Mouse (Mus musculus) liver, embryonic 14.5 days (tissue): ENCODE measurements around the gene Slc25a39. TPM values are rescaled to one million over a fixed set of nuclear protein-coding genes. Genes with fewer than 3 reads are reported as not detected.

Source experiments
- ATAC-seq: fragments of 200-750 bp; cut with Nextera tagmentation; 2 replicates; pipeline ENCODE4 v1.8.0; 2017; ENCODE audit warnings: moderate number of reproducible peaks, mild to moderate bottlenecking, moderate library complexity; ENCODE audit not compliant: insufficient read depth
- DNase-seq, 3 experiments: peaks; one replicate each; pipeline ENCODE4 v3.0.0-alpha.2; 2012 to 2013; ENCODE audit warnings: low read depth in 3 of 3, low spot score in 3 of 3
- H3K27ac ChIP-seq: fragments of 300-500 bp; sonication (generic); 2 replicates; pipeline ENCODE4 v1.5.1; 2014; ENCODE audit warnings: moderate library complexity, mild to moderate bottlenecking, control low read depth, inconsistent platforms
- H3K27me3 ChIP-seq: fragments of 300-500 bp; sonication (generic); 2 replicates; pipeline ENCODE4 v1.6.1; 2014; ENCODE audit warnings: mild to moderate bottlenecking, low read length, moderate library complexity; ENCODE audit not compliant: control insufficient read depth, insufficient read depth
- H3K36me3 ChIP-seq: fragments of 300-500 bp; sonication (generic); replicated peaks from 2 replicates; pipeline ENCODE4 v1.6.1; 2014; ENCODE audit warnings: low read depth; ENCODE audit not compliant: control insufficient read depth, insufficient read depth
- H3K4me1 ChIP-seq, 2 experiments: fragments of 200-500 bp in 1 of 2; fragments of 300-500 bp in 1 of 2; sonication (generic) in 1 of 2; replicated peaks; 2 replicates each; pipeline ENCODE4 v1.6.1; 2012 to 2014; ENCODE audit warnings: antibody characterized with exemption in 1 of 2, inconsistent platforms in 1 of 2, low read length in 1 of 2; ENCODE audit not compliant: control insufficient read depth in 2 of 2, insufficient read depth in 2 of 2
- H3K4me2 ChIP-seq: fragments of 300-500 bp; sonication (generic); 2 replicates; pipeline ENCODE4 v1.6.1; 2014; ENCODE audit warnings: low read depth, mild to moderate bottlenecking, control low read depth, moderate library complexity
- H3K4me3 ChIP-seq, 2 experiments: fragments of 200-500 bp in 1 of 2; fragments of 300-500 bp in 1 of 2; sonication (generic) in 1 of 2; 2 replicates each; pipeline ENCODE4 v1.5.1; 2012 to 2014; ENCODE audit warnings: low read depth in 2 of 2, low read length in 2 of 2, mild to moderate bottlenecking in 2 of 2, control low read depth in 1 of 2, inconsistent platforms in 1 of 2, moderate library complexity in 1 of 2; ENCODE audit not compliant: insufficient read depth in 1 of 2
- H3K9ac ChIP-seq: fragments of 300-500 bp; sonication (generic); replicated peaks from 2 replicates; pipeline ENCODE4 v1.6.1; 2014; ENCODE audit warnings: mild to moderate bottlenecking, control low read depth, moderate library complexity
- H3K9me3 ChIP-seq: fragments of 300-500 bp; sonication (generic); 2 replicates; pipeline ENCODE4 v1.6.1; 2016; ENCODE audit warnings: low read length, mixed read lengths; ENCODE audit not compliant: control insufficient read depth
- CTCF ChIP-seq: IDR thresholded peaks from 2 replicates; pipeline ENCODE4 v1.5.1; 2016; ENCODE audit warnings: antibody characterized with exemption, low read depth, control low read depth
- EP300 ChIP-seq: IDR thresholded peaks from 2 replicates; pipeline ENCODE4 v1.6.1; 2016; ENCODE audit warnings: antibody characterized with exemption, low read depth
- WGBS: fragments of 180-500 bp; shearing (Covaris S2); extraction: QIAGEN DNeasy Blood & Tissue Kit; methylation state at CpG from one replicate; pipeline ENCODE4 v1.1.7; 2014; ENCODE audit not compliant: insufficient replicate concordance; 5-methylcytosine and 5-hydroxymethylcytosine counted together
- polyA plus RNA-seq, 2 experiments: library from polyadenylated mRNA; depleted of rRNA in 1 of 2; stranded (reverse) in 1 of 2; unstranded in 1 of 2; fragments of >200 nt; fragmentation: Nextera tagmentation in 1 of 2; extraction: Ambion mirVana in 1 of 2; gene quantifications; 2 replicates each; pipeline versions ENCODE4 v1.2.1 to v1.2.3; 2012 to 2014

The Slc25a39 gene
- polyA plus RNA-seq, 2 experiments = 167 to 339 TPM

- Histone ChIP-seq H3K9me3 (no peaks in the 10 kb centered on the region), H3K4me3 (no peak overlapping the region), H3K9ac (no peak overlapping the region), H3K4me1 (no peaks in the 10 kb centered on the region), H3K27ac (no peak overlapping the region), H3K4me2 (no peak overlapping the region), H3K27me3 (peaks cover 48% of the 10 kb centered on the region), H3K36me3 (no peaks in the 10 kb centered on the region)
- DNase-seq = no peak
- 65% methylated on average over 3 of the region's 3 CpGs for WGBS
- TF ChIP-seq CTCF = no peak
- TF ChIP-seq EP300 = no peak
- ATAC-seq = no peak
Observed at GRCm38 (mm10) chr11:102444321-102444720, 36.6 kb upstream of the Slc25a39 start.

GRCm38 (mm10) chr11:102443740-102444139 is 36.0 kb upstream of the Slc25a39 start:
- TF ChIP-seq EP300 = no peak
- no peak for TF ChIP-seq CTCF
- Histone ChIP-seq H3K4me3 (no peak overlapping the region), H3K4me2 (no peak overlapping the region), H3K27ac (no peak overlapping the region), H3K9ac (no peak overlapping the region), H3K4me1 (no peaks in the 10 kb centered on the region), H3K9me3 (no peaks in the 10 kb centered on the region), H3K36me3 (no peaks in the 10 kb centered on the region), H3K27me3 (peaks cover 42% of the 10 kb centered on the region)
- ATAC-seq (no peak), DNase-seq (no peak)
- WGBS = 61% methylated on average over 12 of the region's 12 CpGs

- H3K4me2 ChIP-seq = no peak overlapping the region
- no peaks in the 10 kb centered on the region for H3K4me1 ChIP-seq
- H3K9ac ChIP-seq = no peak overlapping the region
- H3K27ac ChIP-seq = no peak overlapping the region
- H3K9me3 ChIP-seq = no peaks in the 10 kb centered on the region
- no peak overlapping the region for H3K4me3 ChIP-seq
- H3K27me3 ChIP-seq = peaks cover 42% of the 10 kb centered on the region
- no peak for DNase-seq
- 73% methylated on average over 6 of the region's 6 CpGs for WGBS
- no peaks in the 10 kb centered on the region for H3K36me3 ChIP-seq
- no peak for TF ChIP-seq CTCF
- no peak for TF ChIP-seq EP300
- ATAC-seq = no peak
Observed at GRCm38 (mm10) chr11:102442089-102442488, 34.3 kb upstream of the Slc25a39 start.

- no peak overlapping the region for H3K27ac ChIP-seq
- no peaks in the 10 kb centered on the region for H3K4me1 ChIP-seq
- 54% methylated on average over 3 of the region's 3 CpGs for WGBS
- H3K4me3 ChIP-seq = no peak overlapping the region
- peaks cover 38% of the 10 kb centered on the region for H3K27me3 ChIP-seq
- TF ChIP-seq CTCF (peak; percentile 18; the same call in 1 of the 2 replicates), EP300 (no peak)
- no peak for DNase-seq
- no peak overlapping the region for H3K9ac ChIP-seq
- H3K36me3 ChIP-seq = no peaks in the 10 kb centered on the region
- ATAC-seq = no peak
- no peaks in the 10 kb centered on the region for H3K9me3 ChIP-seq
- no peak overlapping the region for H3K4me2 ChIP-seq
Observed at GRCm38 (mm10) chr11:102441434-102441833, 33.7 kb upstream of the Slc25a39 start.

- Histone ChIP-seq H3K4me3 (no peak overlapping the region), H3K36me3 (no peaks in the 10 kb centered on the region), H3K9ac (no peak overlapping the region), H3K4me2 (no peak overlapping the region), H3K27me3 (peaks cover 26% of the 10 kb centered on the region), H3K4me1 (no peaks in the 10 kb centered on the region), H3K9me3 (no peaks in the 10 kb centered on the region), H3K27ac (no peak overlapping the region)
- 82% methylated on average over 8 of the region's 8 CpGs for WGBS
- DNase-seq = no peak
- TF ChIP-seq CTCF = no peak
- TF ChIP-seq EP300 = no peak
- ATAC-seq = no peak
Observed at GRCm38 (mm10) chr11:102440255-102440654, 32.5 kb upstream of the Slc25a39 start.
